Mouse (Mus musculus) liver, embryonic 14.5 days (tissue): ENCODE results near the gene Dus3l.

Experiments used
- CTCF ChIP-seq: IDR thresholded peaks from 2 replicates; pipeline ENCODE4 v1.5.1; 2016; ENCODE audit warnings: antibody characterized with exemption, low read depth, control low read depth
- EP300 ChIP-seq: IDR thresholded peaks from 2 replicates; pipeline ENCODE4 v1.6.1; 2016; ENCODE audit warnings: antibody characterized with exemption, low read depth

DNA sequence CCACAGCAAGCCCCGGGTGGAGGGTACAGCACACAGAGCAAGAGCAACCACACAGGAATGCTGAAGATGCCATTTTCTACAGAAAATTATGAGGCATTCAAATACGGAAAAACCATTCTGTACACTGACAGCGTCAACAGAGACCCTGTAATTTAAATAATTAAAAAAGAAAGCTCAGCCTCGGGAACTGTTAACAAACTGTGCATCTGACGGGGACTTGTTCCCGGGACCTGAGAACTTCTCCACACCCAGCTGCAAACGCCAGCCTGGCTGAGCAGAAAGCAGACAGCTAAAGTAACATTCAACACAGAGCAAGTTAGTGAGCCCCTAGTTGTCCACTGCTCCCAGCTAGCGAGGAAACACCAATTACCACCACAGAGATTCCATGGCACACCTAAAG lies 37.5 kb downstream of the Dus3l start:
- TF ChIP-seq CTCF (no peak), EP300 (no peak)
